Mouse (Mus musculus): ENCODE results near the gene Gm10570.

Gene Gm10570

DNA sequence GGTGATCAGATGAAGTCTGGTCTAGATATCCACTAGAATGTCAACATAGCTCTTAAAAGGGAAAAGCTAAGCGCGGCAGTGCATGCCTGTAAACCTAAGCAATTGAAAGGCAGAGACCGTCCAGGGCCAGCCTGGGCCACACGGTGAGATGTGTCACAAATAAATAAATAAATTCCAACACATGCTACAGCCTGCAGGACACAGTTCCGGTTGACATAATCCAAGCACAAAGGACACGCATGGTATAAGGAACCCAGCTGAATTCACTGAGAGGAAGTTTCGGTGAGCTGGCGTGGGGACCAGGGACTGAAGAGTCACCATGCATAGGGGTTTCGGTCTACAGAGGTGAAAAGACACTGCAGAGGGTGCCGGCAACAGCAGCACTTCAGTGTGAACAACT is 39.7 kb downstream of the Gm10570 start:
- 90% methylated on average over 10 of the region's 10 CpGs for WGBS

DNA sequence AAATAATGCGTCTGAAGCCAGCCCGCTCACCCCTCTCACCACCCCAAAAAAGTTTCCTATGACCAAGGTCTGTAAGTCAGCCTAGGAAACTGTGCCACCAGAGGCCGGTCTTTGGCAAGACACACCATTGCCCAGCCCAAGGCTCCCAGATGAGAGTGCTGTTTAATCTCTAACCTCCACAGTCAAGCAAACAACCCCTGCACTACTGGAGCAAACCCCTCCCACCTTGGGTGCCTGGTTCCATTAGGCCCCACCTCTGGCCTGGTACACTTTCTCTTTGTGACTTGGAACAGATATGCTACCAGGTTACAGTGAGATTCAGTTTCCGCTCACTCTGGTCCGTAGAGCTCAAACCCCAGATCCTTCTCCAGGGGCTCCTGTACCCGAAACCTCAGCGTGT is 41.4 kb downstream of the Gm10570 start:
- WGBS, result 94% methylated on average over 7 of the region's 7 CpGs

DNA sequence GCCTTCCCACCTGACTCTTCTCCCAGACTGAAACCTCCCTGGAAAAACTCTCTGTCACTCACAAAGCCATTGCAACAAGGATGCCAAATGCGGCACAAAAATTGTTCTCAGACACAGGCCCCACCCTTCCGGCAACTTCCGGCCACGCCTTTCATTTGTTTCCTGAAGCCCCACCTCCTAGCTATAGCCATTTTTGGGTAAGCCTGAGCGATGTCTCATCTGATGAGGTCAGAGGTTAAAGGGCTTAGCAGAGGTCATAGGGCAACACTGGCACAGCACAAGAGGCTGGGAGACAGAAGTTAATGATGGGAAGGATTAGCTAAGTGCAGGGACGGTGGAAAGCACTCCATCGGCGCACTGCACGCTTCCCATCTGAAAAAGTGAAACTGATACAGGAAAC is 41.9 kb downstream of the Gm10570 start:
- 69% methylated on average over 9 of the region's 9 CpGs for WGBS

DNA sequence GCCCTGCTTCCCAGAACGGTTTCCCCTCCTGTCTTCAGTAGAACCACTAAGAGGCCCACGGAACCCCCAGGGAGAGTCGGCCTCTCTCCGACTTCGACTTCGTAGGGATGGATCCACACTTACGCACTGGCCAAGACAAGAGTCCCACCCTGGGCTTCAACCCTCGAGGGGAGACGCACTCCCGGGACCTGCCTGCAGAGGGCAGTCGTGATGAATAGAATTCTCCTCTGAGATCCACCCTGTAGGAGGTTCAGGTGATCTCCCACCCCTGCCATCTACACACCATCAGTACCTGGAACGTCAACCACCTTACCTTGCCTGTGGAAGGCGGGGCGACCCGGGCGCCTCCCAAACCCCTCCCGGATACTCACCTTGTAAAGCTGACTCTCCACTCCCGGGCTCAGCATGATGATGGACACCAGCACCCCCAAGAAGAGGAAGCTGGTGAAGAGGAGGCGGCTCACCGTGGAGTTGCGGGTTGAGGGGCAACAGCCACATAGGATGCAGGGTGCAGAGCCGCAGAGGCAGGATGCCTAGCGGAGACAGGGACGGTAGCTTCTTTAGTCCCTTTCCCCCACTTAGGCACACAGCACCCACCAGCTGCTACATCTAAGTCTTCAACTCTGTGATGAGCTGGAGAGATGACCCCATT is 43.6 kb downstream of the Gm10570 start:
- WGBS, result 27% methylated on average over 24 of the region's 24 CpGs

DNA sequence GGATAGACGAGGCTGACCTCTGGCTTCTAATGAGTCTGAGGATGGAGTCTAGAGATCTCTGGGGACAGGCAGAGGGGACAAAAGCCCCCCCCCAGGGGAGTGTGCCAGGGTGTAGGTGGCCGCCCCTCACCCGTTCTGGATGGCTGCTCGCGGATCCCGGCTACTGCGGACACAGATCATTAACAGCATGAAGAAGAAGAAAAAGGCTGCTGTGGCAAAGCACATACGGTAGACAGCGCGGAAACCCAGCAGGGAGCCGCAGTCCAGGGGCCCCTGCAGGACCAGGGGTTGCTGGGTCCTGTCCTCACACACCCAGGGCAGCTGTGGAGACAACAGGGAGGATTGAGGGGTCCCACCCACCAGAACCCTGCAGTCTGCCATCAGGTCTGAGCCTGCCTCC is 44.3 kb downstream of the Gm10570 start:
- 40% methylated on average over 11 of the region's 11 CpGs for WGBS

DNA sequence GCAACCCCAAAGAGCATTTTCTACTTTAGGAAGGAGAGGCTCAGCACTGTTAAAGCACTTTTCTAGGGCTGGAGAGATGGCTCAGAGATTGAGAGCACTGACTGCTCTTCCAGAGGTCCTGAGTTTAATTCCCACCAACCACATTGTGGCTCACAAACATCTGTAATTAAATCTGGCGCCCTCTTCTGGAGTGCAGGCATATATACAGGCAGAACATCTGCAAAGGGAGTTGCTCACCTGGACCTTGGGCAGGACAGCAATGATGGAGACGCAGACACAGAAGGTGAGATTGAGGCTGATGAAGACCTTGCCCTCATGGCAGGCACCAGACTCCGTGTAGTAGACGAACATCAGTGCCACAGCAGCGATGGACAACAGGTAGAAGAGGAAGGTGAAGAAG is 48.1 kb downstream of the Gm10570 start:
- 52% methylated on average over 5 of the region's 5 CpGs for WGBS
